Mouse (Mus musculus) heart, embryonic 10.5 days (tissue): ENCODE results near the gene Rragc. TPM values are rescaled to one million over a fixed set of nuclear protein-coding genes. Genes with fewer than 3 reads are reported as not detected.
"Not testable (repeated sequence)": the region's sequence is repeated elsewhere in the genome, so short reads cannot be mapped to it uniquely, and the experiment has no call there.

Experiments
- DNase-seq: peaks from one replicate; pipeline ENCODE4 v3.0.0-alpha.2; 2017; ENCODE audit warnings: low spot score
- H3K27ac ChIP-seq: fragments of 300-500 bp; sonication (generic); 2 replicates; pipeline ENCODE4 v1.5.1; 2016; ENCODE audit warnings: mild to moderate bottlenecking
- H3K27me3 ChIP-seq: fragments of 300-500 bp; sonication (generic); 2 replicates; pipeline ENCODE4 v1.6.1; 2016; ENCODE audit warnings: mild to moderate bottlenecking; ENCODE audit not compliant: poor library complexity, insufficient read depth, severe bottlenecking
- H3K36me3 ChIP-seq: fragments of 300-500 bp; sonication (generic); 2 replicates; pipeline ENCODE4 v1.6.1; 2016; ENCODE audit warnings: mild to moderate bottlenecking, moderate library complexity
- H3K4me1 ChIP-seq: fragments of 300-500 bp; sonication (generic); 2 replicates; pipeline ENCODE4 v1.6.1; 2016; ENCODE audit warnings: mild to moderate bottlenecking
- H3K4me3 ChIP-seq: fragments of 300-500 bp; sonication (generic); 2 replicates; pipeline ENCODE4 v1.5.1; 2016; ENCODE audit warnings: mild to moderate bottlenecking, moderate library complexity
- H3K9me3 ChIP-seq: fragments of 300-500 bp; sonication (generic); 2 replicates; pipeline ENCODE4 v1.6.1; 2016; ENCODE audit warnings: mild to moderate bottlenecking, moderate library complexity
- WGBS: fragments of 180-500 bp; shearing (Covaris S2); methylation state at CpG from one replicate; pipeline ENCODE4 v1.1.7; 2016; 5-methylcytosine and 5-hydroxymethylcytosine counted together
- polyA plus RNA-seq: library from polyadenylated mRNA; unstranded; fragments of >200 nt; fragmentation: Nextera tagmentation; extraction: Ambion mirVana; gene quantifications from 2 replicates; pipeline ENCODE4 v1.2.1, GENCODE M21; 2016

The Rragc gene
- polyA plus RNA-seq, 1 experiment from 2014 or later, result 40.9 TPM

DNA sequence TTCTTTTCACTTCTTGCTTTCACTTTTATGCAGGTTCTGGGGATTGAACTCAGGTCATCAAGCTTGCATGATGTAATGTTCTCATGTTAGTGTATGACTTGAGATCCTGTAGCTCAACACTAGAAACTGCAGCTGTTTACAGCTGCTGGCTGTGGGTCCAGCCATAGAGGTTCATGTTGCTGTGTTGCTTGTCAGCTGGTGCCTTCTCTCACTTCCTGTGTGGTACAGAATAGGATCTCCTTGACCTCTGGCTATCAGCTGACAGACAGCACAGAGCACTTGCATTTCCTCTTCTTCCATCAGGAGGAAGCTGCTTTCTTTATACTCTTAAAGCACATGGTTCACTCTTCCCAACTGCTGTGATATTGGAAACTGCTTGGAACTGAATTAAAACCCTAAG is 10.7 kb downstream of the Rragc start:
- no peaks in the 10 kb centered on the region for H3K9me3 ChIP-seq

DNA sequence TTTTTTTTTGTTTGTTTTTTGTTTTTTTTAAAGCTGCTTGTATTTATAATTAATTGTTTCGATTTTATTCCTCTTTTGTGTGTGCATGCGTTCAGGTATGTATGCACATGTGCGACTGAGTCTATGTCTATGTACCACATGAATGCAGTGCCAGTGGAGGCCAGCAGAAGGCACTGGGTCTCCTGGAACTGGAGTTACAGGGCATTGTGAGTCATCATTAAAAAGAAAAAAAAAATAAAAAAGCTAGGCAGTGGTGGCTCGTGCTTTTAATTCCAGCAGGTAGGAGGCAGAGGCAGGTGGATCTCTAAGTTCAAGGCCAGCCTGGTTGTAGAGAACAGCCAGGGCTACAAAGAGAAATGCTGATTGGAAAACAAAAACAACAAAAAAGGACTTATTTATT is 12.7 kb downstream of the Rragc start:
- no peaks in the 10 kb centered on the region for H3K27me3 ChIP-seq
- no peak overlapping the region for H3K4me3 ChIP-seq
- H3K9me3 ChIP-seq, result no peaks in the 10 kb centered on the region
- no peaks in the 10 kb centered on the region for H3K4me1 ChIP-seq
- DNase-seq, result no peak
- WGBS, result 95% methylated on average over 4 of the region's 4 CpGs
- H3K36me3 ChIP-seq, result peaks cover 83% of the 10 kb centered on the region
- no peak overlapping the region for H3K27ac ChIP-seq

More for the DNA sequence above, 10.7 kb downstream of the Rragc start:
- H3K27ac ChIP-seq, result no peak overlapping the region
- peaks cover 86% of the 10 kb centered on the region for H3K36me3 ChIP-seq
- no peak overlapping the region for H3K4me3 ChIP-seq
- H3K27me3 ChIP-seq, result no peaks in the 10 kb centered on the region
- DNase-seq, result no peak
- no peaks in the 10 kb centered on the region for H3K4me1 ChIP-seq

DNA sequence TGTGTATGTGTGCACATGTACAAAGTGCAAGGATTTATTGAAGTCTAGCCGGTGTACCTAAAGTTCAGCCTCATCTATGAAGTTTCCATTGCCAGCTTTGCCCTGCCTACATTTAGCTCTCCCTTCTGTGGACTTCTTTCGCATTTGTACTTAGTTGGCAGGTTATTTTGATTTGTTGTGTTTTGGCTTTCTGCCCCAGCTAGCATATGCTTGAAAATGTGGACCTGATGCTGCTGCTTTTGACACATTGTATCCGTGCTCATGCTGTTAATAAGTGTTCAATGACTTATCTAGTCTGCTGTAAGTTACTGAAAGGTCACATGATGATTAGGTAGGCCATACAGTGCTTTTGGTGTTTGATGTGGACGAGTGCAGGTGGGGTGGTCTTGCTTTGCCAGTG is 17.1 kb downstream of the Rragc start:
- Histone ChIP-seq H3K4me3 (no peak overlapping the region), H3K4me1 (no peaks in the 10 kb centered on the region), H3K9me3 (no peaks in the 10 kb centered on the region), H3K27me3 (no peaks in the 10 kb centered on the region), H3K27ac (no peak overlapping the region), H3K36me3 (peaks cover 73% of the 10 kb centered on the region)
- 92% methylated on average over 4 of the region's 4 CpGs for WGBS
- peak; percentile 9 for DNase-seq

DNA sequence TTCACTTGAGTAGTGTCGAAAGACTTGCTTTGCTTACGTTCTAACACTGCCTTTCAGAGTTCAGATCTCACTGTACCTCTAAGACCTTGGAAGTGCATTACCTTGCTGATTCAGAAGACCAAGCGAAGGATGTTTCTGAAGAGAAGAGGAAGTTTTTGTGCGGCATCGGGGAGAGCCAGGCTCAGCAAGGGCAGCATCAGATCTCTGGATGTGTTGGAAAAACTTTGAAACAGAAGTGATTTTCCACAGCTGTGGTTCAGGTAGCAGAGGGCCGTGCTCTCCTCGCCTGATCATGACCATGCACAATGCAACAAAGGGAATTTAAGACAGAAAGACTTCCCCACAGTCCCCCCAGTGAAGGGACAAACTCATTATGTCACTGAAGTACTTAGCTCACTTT is 18.8 kb downstream of the Rragc start:
- Histone ChIP-seq H3K4me3 (no peak overlapping the region), H3K27ac (no peak overlapping the region), H3K9me3 (no peaks in the 10 kb centered on the region), H3K27me3 (no peaks in the 10 kb centered on the region), H3K4me1 (no peaks in the 10 kb centered on the region), H3K36me3 (peaks cover 55% of the 10 kb centered on the region)
- 87% methylated on average over 7 of the region's 7 CpGs for WGBS
- peak; percentile 64 for DNase-seq

DNA sequence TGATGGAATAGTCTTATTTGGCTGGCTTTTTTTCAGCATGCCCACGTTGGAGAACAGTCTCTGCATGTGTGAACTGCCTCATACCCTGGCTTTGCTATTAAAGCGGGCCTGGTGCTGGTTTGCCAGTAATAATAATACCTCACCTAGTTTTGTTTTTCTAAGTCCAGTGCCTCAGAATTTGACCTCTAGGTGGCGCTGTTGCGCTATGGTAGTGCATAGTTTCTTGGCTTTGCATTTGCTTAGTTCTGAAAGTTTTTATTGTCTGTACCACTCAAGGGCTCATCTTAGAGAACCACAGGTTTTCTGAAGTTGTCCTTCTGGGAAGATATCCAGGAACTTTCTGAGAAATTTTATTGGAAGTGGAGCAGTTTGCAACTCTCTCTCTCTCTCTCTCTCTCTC is 22.6 kb downstream of the Rragc start:
- H3K27me3 ChIP-seq, result no peaks in the 10 kb centered on the region
- H3K4me3 ChIP-seq, result no peak overlapping the region
- no peaks in the 10 kb centered on the region for H3K9me3 ChIP-seq
- WGBS, result 6% methylated on average over 4 of the region's 4 CpGs
- H3K4me1 ChIP-seq, result no peaks in the 10 kb centered on the region
- DNase-seq, result no peak
- H3K27ac ChIP-seq, result no peak overlapping the region
- peaks cover 21% of the 10 kb centered on the region for H3K36me3 ChIP-seq

DNA sequence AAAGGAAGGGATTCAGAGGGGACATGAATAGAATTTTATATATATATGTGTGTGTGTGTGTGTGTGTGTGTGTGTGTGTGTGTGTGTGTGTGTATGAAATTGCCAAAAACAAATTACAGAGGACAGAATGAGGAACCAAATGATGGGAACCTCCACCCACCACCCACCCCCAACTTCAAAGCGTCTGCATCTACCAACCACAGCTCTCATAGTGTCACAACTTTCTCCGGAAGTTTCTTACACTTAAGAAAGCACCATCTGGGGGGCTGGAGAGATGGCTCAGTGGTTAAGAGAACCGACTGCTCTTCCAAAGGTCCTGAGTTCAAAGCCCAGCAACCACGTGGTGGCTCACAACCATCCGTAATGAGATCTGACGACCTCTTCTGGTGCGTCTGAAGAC is 23.6 kb downstream of the Rragc start:
- not testable (repeated sequence) for DNase-seq, H3K4me3 ChIP-seq, H3K9me3 ChIP-seq, H3K27ac ChIP-seq, H3K27me3 ChIP-seq, H3K4me1 ChIP-seq
- 71% methylated on average over 7 of the region's 7 CpGs for WGBS
- H3K36me3 ChIP-seq, result peaks cover 12% of the 10 kb centered on the region

DNA sequence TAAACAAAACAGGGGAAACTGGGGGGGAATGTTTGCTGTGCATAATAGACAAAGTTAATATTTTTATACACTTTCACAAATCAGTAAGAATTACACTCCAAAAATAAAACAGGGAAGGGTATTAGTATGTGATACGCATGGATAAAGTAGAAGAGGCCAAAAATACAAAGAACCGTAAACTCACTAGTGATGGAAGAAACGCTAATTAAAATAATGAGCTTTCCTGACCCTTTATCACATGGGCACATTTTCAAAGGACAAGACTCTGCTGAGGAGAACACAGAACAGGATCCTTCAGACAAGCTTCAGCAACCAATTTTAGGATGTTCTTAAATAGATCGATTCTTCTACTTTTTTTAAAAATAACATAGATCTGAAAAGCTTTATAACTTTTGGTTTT is 29.5 kb downstream of the Rragc start:
- no peak for DNase-seq
- H3K27ac ChIP-seq, result no peak overlapping the region
- H3K9me3 ChIP-seq, result no peaks in the 10 kb centered on the region
- no peaks in the 10 kb centered on the region for H3K4me1 ChIP-seq
- peaks cover 16% of the 10 kb centered on the region; the same call in 1 of the 2 replicates for H3K27me3 ChIP-seq
- 83% methylated on average over 4 of the region's 4 CpGs for WGBS
- H3K36me3 ChIP-seq, result no peaks in the 10 kb centered on the region
- H3K4me3 ChIP-seq, result no peak overlapping the region

DNA sequence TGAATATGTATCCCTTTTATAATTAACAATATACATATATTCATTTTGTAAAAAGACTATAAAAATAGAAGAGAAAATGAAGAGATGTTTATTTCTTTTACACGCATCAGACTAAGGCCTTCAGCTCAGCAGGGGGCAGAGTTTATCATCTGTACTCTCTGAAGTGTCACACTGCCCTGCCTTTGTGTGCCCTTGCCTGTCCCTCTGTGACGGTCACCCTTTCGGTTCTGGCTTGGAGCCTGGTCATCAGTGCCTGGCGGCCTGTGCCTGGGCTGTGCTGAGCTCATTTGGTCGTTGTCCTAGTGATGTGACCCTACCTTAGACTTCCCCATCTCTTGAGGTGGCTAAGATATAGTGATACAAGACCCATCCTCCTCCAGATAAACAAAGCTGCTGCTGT is 29.9 kb downstream of the Rragc start:
- 43% methylated on average over 5 of the region's 5 CpGs for WGBS
- H3K9me3 ChIP-seq, result no peaks in the 10 kb centered on the region
- H3K4me3 ChIP-seq, result no peak overlapping the region
- H3K27me3 ChIP-seq, result peaks cover 18% of the 10 kb centered on the region
- H3K36me3 ChIP-seq, result no peaks in the 10 kb centered on the region
- H3K4me1 ChIP-seq, result no peaks in the 10 kb centered on the region
- no peak for DNase-seq
- no peak overlapping the region for H3K27ac ChIP-seq

DNA sequence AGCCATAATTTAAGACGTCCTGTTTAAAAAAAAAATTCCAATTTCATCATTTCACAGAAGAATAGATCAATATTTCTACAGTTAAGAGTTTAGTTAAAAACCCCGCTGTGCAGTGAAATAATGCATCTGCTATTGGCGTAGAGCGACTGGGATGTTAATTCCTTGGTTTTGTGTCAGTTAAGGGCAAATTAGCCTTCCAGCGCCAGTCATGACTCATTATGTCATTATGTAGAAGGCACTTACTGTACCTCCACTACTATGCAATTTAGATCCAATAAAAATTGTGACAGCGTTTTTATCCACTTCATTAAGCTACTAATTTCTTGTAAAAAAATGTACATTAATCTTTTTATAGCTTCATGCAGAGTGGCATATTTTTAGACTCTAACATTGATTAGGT is 31.7 kb downstream of the Rragc start:
- WGBS, result 79% methylated on average over 6 of the region's 6 CpGs
- H3K4me3 ChIP-seq, result no peak overlapping the region

DNA sequence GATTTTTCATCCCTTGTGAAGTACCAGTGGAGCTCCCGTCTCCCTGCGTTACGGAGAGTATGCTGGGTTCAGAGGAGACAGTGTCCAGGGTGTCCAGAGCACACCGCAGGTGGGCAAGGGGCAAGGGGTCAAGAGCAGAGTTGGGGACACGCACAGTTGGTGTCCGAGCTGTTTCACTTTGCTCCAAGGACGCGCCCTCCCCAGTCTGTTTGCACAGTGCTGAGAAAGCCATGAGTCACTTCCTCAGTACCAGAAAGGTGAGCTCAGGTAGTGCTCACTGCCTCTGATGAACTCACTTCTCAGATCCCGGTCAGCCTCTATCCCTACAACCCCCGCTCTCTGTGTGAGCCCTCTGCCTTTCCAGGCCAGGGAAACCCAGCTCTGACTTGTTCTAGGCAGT is 32.4 kb downstream of the Rragc start:
- no peaks in the 10 kb centered on the region for H3K4me1 ChIP-seq
- no peak overlapping the region for H3K4me3 ChIP-seq
- no peaks in the 10 kb centered on the region for H3K36me3 ChIP-seq
- H3K9me3 ChIP-seq, result no peaks in the 10 kb centered on the region
- no peak for DNase-seq
- 73% methylated on average over 10 of the region's 10 CpGs for WGBS
- no peak overlapping the region for H3K27ac ChIP-seq
- peaks cover 30% of the 10 kb centered on the region for H3K27me3 ChIP-seq

More for the DNA sequence above, 31.7 kb downstream of the Rragc start:
- H3K27me3 ChIP-seq, result peaks cover 25% of the 10 kb centered on the region
- no peak for DNase-seq
- no peak overlapping the region for H3K27ac ChIP-seq
- no peaks in the 10 kb centered on the region for H3K9me3 ChIP-seq
- H3K36me3 ChIP-seq, result no peaks in the 10 kb centered on the region
- no peaks in the 10 kb centered on the region for H3K4me1 ChIP-seq

DNA sequence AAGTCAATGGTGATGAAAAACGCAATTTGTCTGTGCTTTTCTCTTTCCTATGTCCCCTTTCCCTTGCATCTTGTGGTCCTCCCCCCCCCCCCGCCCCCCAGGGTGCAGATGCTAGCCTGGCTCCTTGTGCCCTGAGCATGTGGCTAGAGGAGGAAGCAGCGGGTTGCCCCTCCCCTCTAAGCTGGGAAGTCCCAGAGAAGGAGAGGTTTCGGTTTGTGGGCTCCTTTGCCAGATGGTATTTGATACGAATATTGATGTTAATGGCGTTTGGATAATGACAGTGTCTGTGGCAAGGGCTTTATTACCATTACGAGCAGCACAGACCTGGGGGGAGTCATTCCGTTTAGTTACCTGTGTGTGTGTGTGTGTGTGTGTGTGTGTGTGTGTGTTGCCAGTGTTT is 34.8 kb downstream of the Rragc start:
- WGBS, result 52% methylated on average over 7 of the region's 8 CpGs
- peaks cover 44% of the 10 kb centered on the region for H3K27me3 ChIP-seq
- no peak for DNase-seq
- no peak overlapping the region for H3K4me3 ChIP-seq
- no peaks in the 10 kb centered on the region for H3K9me3 ChIP-seq
- no peak overlapping the region for H3K27ac ChIP-seq
- H3K36me3 ChIP-seq, result no peaks in the 10 kb centered on the region
- peaks cover 4% of the 10 kb centered on the region; the same call in 1 of the 2 replicates for H3K4me1 ChIP-seq

DNA sequence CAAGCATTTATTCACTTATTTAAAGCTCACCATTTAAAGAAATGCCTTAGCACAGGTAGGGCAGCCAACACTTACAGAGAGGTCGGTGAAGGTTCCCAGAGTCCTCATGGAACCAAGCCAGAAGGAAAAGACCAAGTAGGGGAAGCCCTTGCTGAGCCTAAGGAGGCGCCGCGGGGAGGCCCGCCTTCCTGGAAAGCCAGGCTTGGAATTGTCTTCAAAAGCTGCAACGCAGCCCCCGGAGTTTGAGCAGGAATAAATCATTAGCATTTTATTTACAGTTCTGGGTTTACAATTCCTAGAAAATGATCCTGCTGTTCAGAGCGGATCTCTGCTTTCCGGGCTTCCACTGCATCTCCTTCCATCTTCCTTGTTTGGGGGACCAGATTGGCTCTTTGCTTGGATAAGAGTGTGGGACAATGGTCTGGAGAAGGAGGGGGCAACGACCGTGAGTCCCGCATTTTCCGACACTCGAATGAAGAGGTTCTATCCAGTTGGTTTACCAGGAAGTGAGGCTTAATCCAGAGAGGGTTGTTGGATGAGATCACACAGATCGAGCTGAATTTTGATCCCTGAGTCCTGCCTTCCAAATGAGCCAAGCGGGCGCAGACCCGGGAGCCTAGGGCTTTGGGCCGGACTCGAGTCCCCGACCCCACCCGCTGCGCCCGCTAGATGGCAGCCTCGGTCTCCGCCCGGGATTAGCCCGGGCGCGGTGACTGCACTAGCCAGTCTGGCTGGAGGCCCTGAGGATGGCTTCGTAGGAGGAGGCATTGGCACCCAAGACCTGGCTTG is 39.7 kb downstream of the Rragc start:
- Histone ChIP-seq H3K36me3 (no peaks in the 10 kb centered on the region), H3K27me3 (peaks cover 42% of the 10 kb centered on the region), H3K27ac (no peak overlapping the region), H3K4me3 (peak overlapping the region; percentile 46), H3K4me1 (peaks cover 31% of the 10 kb centered on the region), H3K9me3 (no peaks in the 10 kb centered on the region)
- peak; percentile 85 for DNase-seq
- WGBS, result 6% methylated on average over 31 of the region's 31 CpGs

DNA sequence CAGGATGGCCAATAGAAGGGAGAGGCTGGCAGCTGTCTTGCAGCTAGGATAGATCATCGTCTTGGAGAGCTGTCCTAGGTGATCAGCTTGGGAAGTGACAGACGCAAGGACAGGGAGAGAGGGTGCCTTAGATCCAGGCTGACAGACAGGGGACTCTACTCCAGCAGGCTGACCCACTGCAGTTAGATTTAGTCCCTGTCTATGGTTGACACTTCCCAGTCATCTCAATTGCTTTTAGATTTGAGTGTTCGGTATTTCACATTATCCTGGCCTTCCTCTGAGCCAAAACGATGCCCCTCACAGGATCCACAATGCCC is 40.2 kb downstream of the Rragc start:
- Histone ChIP-seq H3K9me3 (no peaks in the 10 kb centered on the region), H3K4me3 (0 out of 2 replicates have a peak overlapping the region, but pooled peaks have one; percentile 46), H3K27ac (no peak overlapping the region), H3K27me3 (peaks cover 36% of the 10 kb centered on the region), H3K4me1 (peaks cover 31% of the 10 kb centered on the region), H3K36me3 (no peaks in the 10 kb centered on the region)
- 42% methylated on average over 4 of the region's 4 CpGs for WGBS
- no peak for DNase-seq

DNA sequence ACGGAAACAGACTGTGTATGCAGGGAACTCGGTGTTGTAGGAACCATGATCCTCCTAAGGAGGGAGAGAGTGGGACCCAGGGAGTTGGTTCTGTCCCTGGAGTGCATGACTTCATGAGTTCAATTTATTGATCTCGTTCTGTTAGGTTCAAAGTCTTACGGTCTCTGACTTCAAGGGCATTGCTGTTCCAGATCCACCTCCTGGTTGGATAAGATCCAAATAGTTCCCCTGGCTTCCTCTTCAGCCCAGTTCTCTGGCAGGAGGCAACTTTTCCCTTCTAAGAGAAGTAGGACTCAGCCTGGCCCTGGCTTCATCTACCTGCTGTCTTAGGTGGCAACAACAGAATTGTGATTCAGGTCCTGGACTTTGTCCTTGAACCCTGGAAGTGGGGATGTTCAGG is 40.6 kb downstream of the Rragc start:
- no peaks in the 10 kb centered on the region for H3K36me3 ChIP-seq
- no peak for DNase-seq
- 58% methylated on average over 4 of the region's 4 CpGs for WGBS
- peaks cover 31% of the 10 kb centered on the region for H3K4me1 ChIP-seq
- peaks cover 32% of the 10 kb centered on the region for H3K27me3 ChIP-seq
- no peaks in the 10 kb centered on the region for H3K9me3 ChIP-seq
- no peak overlapping the region for H3K4me3 ChIP-seq
- H3K27ac ChIP-seq, result no peak overlapping the region
